Mouse (Mus musculus): Measurements from ENCODE around the gene Rcvrn. TPM values are rescaled to one million over a fixed set of nuclear protein-coding genes. Genes with fewer than 3 reads are reported as not detected.

Rcvrn gene
- polyA plus RNA-seq, 1 experiment from 2014 or later, result not detected

- H3K27ac ChIP-seq (replicated peaks; ENCODE audit: low read depth, low read length), result no peak overlapping the region
- ATAC-seq (replicated peaks; ENCODE audit: insufficient number of reproducible peaks, low FRiP score, low TSS enrichment, low read depth) (no peak), DNase-seq (ENCODE audit: low spot score) (no peak)
- H3K36me3 ChIP-seq (replicated peaks; ENCODE audit: control insufficient read depth, insufficient read depth, low read depth, low read length), result no peaks in the 10 kb centered on the region
- no peak overlapping the region for H3K4me2 ChIP-seq (ENCODE audit: low read depth, low read length)
- no peak overlapping the region for H3K4me3 ChIP-seq (ENCODE audit: low read depth, low read length)
- no peaks in the 10 kb centered on the region for H3K4me1 ChIP-seq (ENCODE audit: control insufficient read depth, insufficient read depth, low read length)
- no peaks in the 10 kb centered on the region for H3K9me3 ChIP-seq (replicated peaks; ENCODE audit: control insufficient read depth, low read length)
- H3K27me3 ChIP-seq (ENCODE audit: control insufficient read depth, insufficient read depth, low read length), result no peaks in the 10 kb centered on the region
- 90% methylated on average over 3 of the region's 3 CpGs for WGBS
- H3K9ac ChIP-seq (replicated peaks; ENCODE audit: low read length), result no peak overlapping the region
Measured at GRCm38 (mm10) chr11:67664261-67664660, 30.9 kb upstream of the Rcvrn start.

DNA sequence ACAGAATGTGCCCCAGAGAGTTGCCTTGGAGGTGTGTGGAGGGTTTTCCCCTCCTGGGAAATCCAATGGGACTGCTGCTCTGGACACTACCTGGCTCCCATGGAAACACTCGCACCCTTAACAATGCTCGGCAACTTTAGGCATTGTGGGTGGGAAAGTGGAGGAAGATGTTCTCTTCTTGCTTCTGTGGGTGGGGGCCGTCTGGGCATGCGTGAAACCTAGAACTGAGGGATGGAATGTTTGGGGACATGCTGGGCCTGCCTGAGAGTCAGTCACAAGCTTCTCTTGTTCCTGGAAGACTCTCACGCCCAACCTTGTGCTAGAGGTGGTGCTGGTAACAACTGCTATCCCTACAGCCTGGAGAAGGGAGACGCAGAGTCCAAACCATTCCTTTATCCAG lies 30.2 kb upstream of the Rcvrn start:
- no peak overlapping the region for H3K4me3 ChIP-seq (ENCODE audit: low read depth, low read length)
- no peak overlapping the region for H3K9ac ChIP-seq (replicated peaks; ENCODE audit: low read length)
- ATAC-seq (replicated peaks; ENCODE audit: insufficient number of reproducible peaks, low FRiP score, low TSS enrichment, low read depth), result no peak
- H3K4me2 ChIP-seq (ENCODE audit: low read depth, low read length), result no peak overlapping the region
- 83% methylated on average over 6 of the region's 6 CpGs for WGBS
- DNase-seq (ENCODE audit: low spot score), result no peak
- H3K36me3 ChIP-seq (replicated peaks; ENCODE audit: control insufficient read depth, insufficient read depth, low read depth, low read length), result no peaks in the 10 kb centered on the region
- no peaks in the 10 kb centered on the region for H3K4me1 ChIP-seq (ENCODE audit: control insufficient read depth, insufficient read depth, low read length)
- no peaks in the 10 kb centered on the region for H3K27me3 ChIP-seq (ENCODE audit: control insufficient read depth, insufficient read depth, low read length)
- no peaks in the 10 kb centered on the region for H3K9me3 ChIP-seq (replicated peaks; ENCODE audit: control insufficient read depth, low read length)
- no peak overlapping the region for H3K27ac ChIP-seq (replicated peaks; ENCODE audit: low read depth, low read length)

DNA sequence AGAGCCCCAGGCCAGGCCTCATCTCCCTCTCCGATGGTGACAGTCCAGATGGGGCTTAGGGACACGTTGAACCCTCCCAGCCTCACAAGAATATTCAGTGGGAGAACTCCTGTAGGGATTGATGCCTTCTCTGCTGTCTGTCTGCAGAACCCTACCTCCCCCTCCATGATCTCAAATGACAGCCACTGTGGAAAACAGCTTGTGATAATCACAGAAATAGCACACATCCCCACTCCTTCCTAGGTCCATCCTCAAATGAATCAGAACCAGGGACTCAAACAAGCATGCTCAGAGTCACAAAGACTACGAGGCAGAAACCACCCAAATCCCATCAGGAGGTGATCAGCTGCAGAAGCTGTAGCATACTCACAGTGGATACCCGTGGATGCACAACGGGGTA lies 29.0 kb upstream of the Rcvrn start:
- H3K27me3 ChIP-seq (ENCODE audit: control insufficient read depth, insufficient read depth, low read length), result no peaks in the 10 kb centered on the region

GRCm38 (mm10) chr11:67667531-67668332 lies 27.4 kb upstream of the Rcvrn start:
- 84% methylated on average over 13 of the region's 13 CpGs for WGBS
- DNase-seq (ENCODE audit: low spot score) (no peak), ATAC-seq (replicated peaks; ENCODE audit: insufficient number of reproducible peaks, low FRiP score, low TSS enrichment, low read depth) (no peak)
- no peaks in the 10 kb centered on the region for H3K27me3 ChIP-seq (ENCODE audit: control insufficient read depth, insufficient read depth, low read length)
- H3K4me2 ChIP-seq (ENCODE audit: low read depth, low read length), result no peak overlapping the region
- H3K9ac ChIP-seq (replicated peaks; ENCODE audit: low read length), result no peak overlapping the region
- H3K4me3 ChIP-seq (ENCODE audit: low read depth, low read length), result no peak overlapping the region
- no peaks in the 10 kb centered on the region for H3K9me3 ChIP-seq (replicated peaks; ENCODE audit: control insufficient read depth, low read length)
- H3K27ac ChIP-seq (replicated peaks; ENCODE audit: low read depth, low read length), result no peak overlapping the region
- H3K4me1 ChIP-seq (ENCODE audit: control insufficient read depth, insufficient read depth, low read length), result no peaks in the 10 kb centered on the region
- H3K36me3 ChIP-seq (replicated peaks; ENCODE audit: control insufficient read depth, insufficient read depth, low read depth, low read length), result no peaks in the 10 kb centered on the region

More for the DNA sequence above, 29.0 kb upstream of the Rcvrn start:
- DNase-seq (ENCODE audit: low spot score) (no peak), ATAC-seq (replicated peaks; ENCODE audit: insufficient number of reproducible peaks, low FRiP score, low TSS enrichment, low read depth) (no peak)
- WGBS, result 80% methylated on average over 5 of the region's 5 CpGs
- Histone ChIP-seq H3K9me3 (replicated peaks; ENCODE audit: control insufficient read depth, low read length) (no peaks in the 10 kb centered on the region), H3K36me3 (replicated peaks; ENCODE audit: control insufficient read depth, insufficient read depth, low read depth, low read length) (no peaks in the 10 kb centered on the region), H3K9ac (replicated peaks; ENCODE audit: low read length) (no peak overlapping the region), H3K4me3 (ENCODE audit: low read depth, low read length) (no peak overlapping the region), H3K4me1 (ENCODE audit: control insufficient read depth, insufficient read depth, low read length) (no peaks in the 10 kb centered on the region), H3K27ac (replicated peaks; ENCODE audit: low read depth, low read length) (no peak overlapping the region), H3K4me2 (ENCODE audit: low read depth, low read length) (no peak overlapping the region)

GRCm38 (mm10) chr11:67668460-67669007 lies 26.6 kb upstream of the Rcvrn start:
- WGBS, result 79% methylated on average over 3 of the region's 3 CpGs
- Histone ChIP-seq H3K4me1 (ENCODE audit: control insufficient read depth, insufficient read depth, low read length) (no peaks in the 10 kb centered on the region), H3K9me3 (replicated peaks; ENCODE audit: control insufficient read depth, low read length) (no peaks in the 10 kb centered on the region), H3K4me2 (ENCODE audit: low read depth, low read length) (no peak overlapping the region), H3K9ac (replicated peaks; ENCODE audit: low read length) (no peak overlapping the region), H3K36me3 (replicated peaks; ENCODE audit: control insufficient read depth, insufficient read depth, low read depth, low read length) (no peaks in the 10 kb centered on the region), H3K27me3 (ENCODE audit: control insufficient read depth, insufficient read depth, low read length) (no peaks in the 10 kb centered on the region), H3K27ac (replicated peaks; ENCODE audit: low read depth, low read length) (no peak overlapping the region), H3K4me3 (ENCODE audit: low read depth, low read length) (no peak overlapping the region)
- ATAC-seq (replicated peaks; ENCODE audit: insufficient number of reproducible peaks, low FRiP score, low TSS enrichment, low read depth) (no peak), DNase-seq (ENCODE audit: low spot score) (no peak)

DNA sequence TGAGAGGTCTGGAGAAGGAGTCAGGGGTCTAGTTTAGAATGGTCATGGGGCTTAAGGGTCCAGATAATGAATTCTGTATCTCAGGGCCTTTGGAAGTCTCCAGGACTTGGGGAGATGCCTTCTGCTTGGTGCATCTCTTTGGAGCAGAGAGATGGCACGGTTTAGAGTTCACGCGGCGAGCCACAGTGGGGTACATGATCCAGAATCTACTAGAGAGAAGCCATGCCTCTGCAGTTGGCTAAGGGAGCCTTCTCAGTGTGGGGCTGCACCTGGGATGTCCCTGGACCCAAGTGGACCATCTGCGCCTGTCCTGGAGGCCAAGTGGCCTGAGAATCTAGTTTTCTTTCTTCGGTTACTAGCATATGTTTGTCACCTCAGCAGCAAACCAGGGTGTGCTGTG lies 25.1 kb upstream of the Rcvrn start:
- Histone ChIP-seq H3K4me2 (ENCODE audit: low read depth, low read length) (no peak overlapping the region), H3K27ac (replicated peaks; ENCODE audit: low read depth, low read length) (no peak overlapping the region), H3K9ac (replicated peaks; ENCODE audit: low read length) (no peak overlapping the region), H3K36me3 (replicated peaks; ENCODE audit: control insufficient read depth, insufficient read depth, low read depth, low read length) (no peaks in the 10 kb centered on the region), H3K27me3 (ENCODE audit: control insufficient read depth, insufficient read depth, low read length) (no peaks in the 10 kb centered on the region), H3K9me3 (replicated peaks; ENCODE audit: control insufficient read depth, low read length) (no peaks in the 10 kb centered on the region), H3K4me1 (ENCODE audit: control insufficient read depth, insufficient read depth, low read length) (no peaks in the 10 kb centered on the region), H3K4me3 (ENCODE audit: low read depth, low read length) (no peak overlapping the region)
- 91% methylated on average over 6 of the region's 6 CpGs for WGBS
- DNase-seq (ENCODE audit: low spot score) (no peak), ATAC-seq (replicated peaks; ENCODE audit: insufficient number of reproducible peaks, low FRiP score, low TSS enrichment, low read depth) (no peak)

- Histone ChIP-seq H3K9ac (replicated peaks; ENCODE audit: low read length) (no peak overlapping the region), H3K4me3 (ENCODE audit: low read depth, low read length) (no peak overlapping the region), H3K4me2 (ENCODE audit: low read depth, low read length) (no peak overlapping the region), H3K27me3 (ENCODE audit: control insufficient read depth, insufficient read depth, low read length) (no peaks in the 10 kb centered on the region), H3K9me3 (replicated peaks; ENCODE audit: control insufficient read depth, low read length) (no peaks in the 10 kb centered on the region), H3K27ac (replicated peaks; ENCODE audit: low read depth, low read length) (no peak overlapping the region), H3K4me1 (ENCODE audit: control insufficient read depth, insufficient read depth, low read length) (no peaks in the 10 kb centered on the region), H3K36me3 (replicated peaks; ENCODE audit: control insufficient read depth, insufficient read depth, low read depth, low read length) (no peaks in the 10 kb centered on the region)
- no peak for ATAC-seq (replicated peaks; ENCODE audit: insufficient number of reproducible peaks, low FRiP score, low TSS enrichment, low read depth)
- DNase-seq (ENCODE audit: low spot score), result no peak
- WGBS, result 71% methylated on average over 5 of the region's 5 CpGs
Measured at GRCm38 (mm10) chr11:67672140-67672539, 23.0 kb upstream of the Rcvrn start.

Data from embryonic facial prominence, embryonic 11.5 days (tissue).